Mouse (Mus musculus) liver, adult 10 weeks (tissue): Measurements from ENCODE around the gene Hus1b. TPM values are rescaled to one million over a fixed set of nuclear protein-coding genes. Genes with fewer than 3 reads are reported as not detected.

Experiments used
- polyA plus RNA-seq: library from polyadenylated mRNA; stranded (reverse); fragments of 350-450 nt; fragmentation: Illumina TruSeq; extraction: RNeasy Lipid Tissue Mini Kit (QIAGEN cat#74804); gene quantifications from one replicate; pipeline ENCODE4 v1.2.3, GENCODE M21; 2014; ENCODE audit warnings: low read depth, low replicate concordance

Hus1b gene
- not detected for polyA plus RNA-seq

DNA sequence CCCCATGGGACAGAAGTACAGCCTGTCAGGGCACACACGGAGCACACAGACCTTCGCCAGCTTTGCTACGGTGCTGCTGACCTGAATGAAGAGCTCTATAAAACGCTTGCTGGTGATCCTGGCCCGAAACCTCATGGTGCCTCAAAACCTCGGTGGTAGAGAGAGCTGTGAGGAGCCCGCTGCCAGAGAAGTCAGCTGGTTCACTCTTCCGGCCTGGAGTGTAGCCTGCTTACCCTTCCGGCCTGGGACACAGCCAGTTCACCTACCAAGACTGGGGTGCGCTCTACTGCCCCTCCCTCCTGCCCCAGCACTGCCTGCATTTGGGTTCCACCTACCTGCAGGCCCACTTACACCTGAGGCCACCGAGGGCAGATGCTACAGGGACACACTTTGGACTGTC is at the start of gene Hus1b:
Gene Hus1b (minus strand): TSS at position 220 of the 400 bp plus-strand sequence.

DNA sequence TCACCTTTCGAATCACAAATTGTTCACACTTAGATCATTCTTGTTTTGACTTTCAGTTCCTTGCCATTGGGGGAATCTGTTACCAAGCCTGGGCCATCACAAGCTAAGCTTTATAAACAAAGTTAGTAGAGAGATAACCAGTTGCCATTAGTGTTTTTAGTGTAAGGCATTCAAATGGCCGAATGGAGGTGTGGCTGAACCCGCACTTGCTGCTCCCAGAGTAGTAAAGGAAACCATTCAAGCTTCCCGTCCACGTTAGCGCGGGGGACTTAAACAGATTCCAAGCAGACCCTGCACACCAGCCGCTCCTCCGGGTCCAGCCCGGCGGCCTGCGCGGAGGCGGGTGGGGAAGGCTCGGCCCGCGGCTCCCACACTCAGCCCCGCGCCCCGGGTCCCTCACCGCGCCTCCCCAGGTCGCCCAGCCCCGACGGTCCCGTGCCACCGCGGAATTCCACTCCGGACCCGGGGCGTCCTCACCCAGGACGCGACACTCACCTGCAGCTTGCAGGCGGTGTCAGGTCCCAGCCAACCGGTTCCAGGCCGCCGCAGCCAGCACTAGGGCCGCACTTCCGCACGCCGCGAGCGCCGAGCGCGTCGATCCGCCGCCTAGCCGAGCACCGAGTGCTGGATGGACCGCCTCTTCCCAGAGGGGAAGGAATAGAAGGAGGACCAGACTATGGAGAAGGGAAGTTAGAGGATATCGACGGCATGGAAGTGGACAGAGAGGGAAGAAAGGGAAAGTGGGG is 26.1 kb upstream of the Hus1b start, which contains the start of the genes Exoc2 and Gm5447:
Gene Exoc2 (minus strand): TSS at position 593 of the 746 bp plus-strand sequence.
Gene Gm5447 (plus strand): TSS at position 704 of the 746 bp plus-strand sequence.

Other genes with a start within 250 kb of the Hus1b start
- 0.37 TPM for gene Irf4, start 198.5 kb downstream of the Hus1b start, polyA plus RNA-seq
- 7.9 TPM for gene Exoc2, start 26.3 kb upstream of the Hus1b start, polyA plus RNA-seq
- not detected for gene Gm5447, start 26.4 kb upstream of the Hus1b start, polyA plus RNA-seq